Mouse (Mus musculus) urinary bladder, postnatal 36 days (tissue): Measurements from ENCODE around the gene Gm16405.
"Not testable (repeated sequence)": the region's sequence is repeated elsewhere in the genome, so short reads cannot be mapped to it uniquely, and the experiment has no call there.

Experiments
- DNase-seq, 2 experiments: peaks; one replicate each; pipeline ENCODE4 v3.0.0; 2022; ENCODE audit warnings: low spot score in 2 of 2, mixed read lengths in 1 of 2

Gm16405 gene

GRCm38 (mm10) chrX:54530908-54531307, at the start of gene Gm16405:
Gene Gm16405, plus strand, starts transcription at chrX:54531208.
- not testable (repeated sequence) for DNase-seq
